Mouse (Mus musculus) stomach, postnatal 0 days (tissue): ENCODE data around the gene Hmcn1. TPM values are rescaled to one million over a fixed set of nuclear protein-coding genes. Genes with fewer than 3 reads are reported as not detected.
A peak's percentile ranks its signal among the peaks of the same experiment; 100 is the strongest.

Experiments
- ATAC-seq: fragments of 200-750 bp; cut with Nextera tagmentation; 2 replicates; pipeline ENCODE4 v1.8.0; 2017; ENCODE audit not compliant: low FRiP score, low TSS enrichment
- DNase-seq: peaks from one replicate; pipeline ENCODE4 v3.0.0-alpha.2; 2016; ENCODE audit warnings: low spot score
- H3K27ac ChIP-seq: fragments of 300-500 bp; sonication (generic); replicated peaks from 2 replicates; pipeline ENCODE4 v1.5.1; 2014; ENCODE audit warnings: mild to moderate bottlenecking, control low read depth
- H3K27me3 ChIP-seq: fragments of 300-500 bp; sonication (generic); 2 replicates; pipeline ENCODE4 v1.6.1; 2014; ENCODE audit warnings: low read length; ENCODE audit not compliant: control insufficient read depth, insufficient read depth
- H3K36me3 ChIP-seq: fragments of 300-500 bp; sonication (generic); 2 replicates; pipeline ENCODE4 v1.6.1; 2014; ENCODE audit warnings: low read length, mixed read lengths; ENCODE audit not compliant: control insufficient read depth, insufficient read depth
- H3K4me1 ChIP-seq: fragments of 300-500 bp; sonication (generic); replicated peaks from 2 replicates; pipeline ENCODE4 v1.6.1; 2014; ENCODE audit warnings: antibody characterized with exemption; ENCODE audit not compliant: control insufficient read depth, insufficient read depth
- H3K4me2 ChIP-seq: fragments of 300-500 bp; sonication (generic); replicated peaks from 2 replicates; pipeline ENCODE4 v1.6.1; 2014; ENCODE audit warnings: low read depth, mild to moderate bottlenecking, control low read depth, moderate library complexity
- H3K4me3 ChIP-seq: fragments of 300-500 bp; sonication (generic); 2 replicates; pipeline ENCODE4 v1.5.1; 2014; ENCODE audit warnings: low read depth, low read length, control low read depth
- H3K9ac ChIP-seq: fragments of 300-500 bp; sonication (generic); 2 replicates; pipeline ENCODE4 v1.6.1; 2014; ENCODE audit warnings: mild to moderate bottlenecking, low read length, control low read depth, mixed read lengths
- H3K9me3 ChIP-seq: fragments of 300-500 bp; sonication (generic); 2 replicates; pipeline ENCODE4 v1.6.1; 2016; ENCODE audit warnings: low read length; ENCODE audit not compliant: control insufficient read depth
- CTCF ChIP-seq: IDR thresholded peaks from 2 replicates; pipeline ENCODE4 v1.5.1; 2016; ENCODE audit warnings: antibody characterized with exemption, low read depth, mild to moderate bottlenecking, moderate library complexity
- EP300 ChIP-seq: optimal IDR thresholded peaks from 2 replicates; pipeline ENCODE3; 2016; ENCODE audit warnings: antibody characterized with exemption
- WGBS: fragments of 180-500 bp; shearing (Covaris S2); extraction: QIAGEN DNeasy Blood & Tissue Kit; methylation state at CpG from one replicate; pipeline ENCODE4 v1.1.7; 2014; 5-methylcytosine and 5-hydroxymethylcytosine counted together
- polyA plus RNA-seq: library from polyadenylated mRNA; unstranded; fragments of >200 nt; fragmentation: Nextera tagmentation; extraction: Ambion mirVana; gene quantifications from 2 replicates; pipeline ENCODE4 v1.2.1, GENCODE M21; 2015

Hmcn1 gene
- polyA plus RNA-seq, 1 experiment from 2014 or later, result 8.0 TPM

GRCm38 (mm10) chr1:150886267-150886666 lies 107.0 kb downstream of the Hmcn1 start:
- Histone ChIP-seq H3K4me1 (no peaks in the 10 kb centered on the region), H3K27ac (no peak overlapping the region), H3K4me3 (no peak overlapping the region), H3K27me3 (no peaks in the 10 kb centered on the region), H3K4me2 (no peak overlapping the region), H3K9me3 (no peaks in the 10 kb centered on the region), H3K36me3 (no peaks in the 10 kb centered on the region), H3K9ac (no peak overlapping the region)
- TF ChIP-seq EP300 (no peak), CTCF (no peak)
- DNase-seq (no peak), ATAC-seq (no peak)
- WGBS, result 69% methylated on average over 1 of the region's 1 CpGs

GRCm38 (mm10) chr1:150878421-150878820 lies 114.8 kb downstream of the Hmcn1 start:
- Histone ChIP-seq H3K27ac (no peak overlapping the region), H3K4me2 (0 out of 2 replicates have a peak overlapping the region, but pooled peaks have one; percentile 0)
- ATAC-seq, result no peak

GRCm38 (mm10) chr1:150877920-150878319 lies 115.3 kb downstream of the Hmcn1 start:
- no peak overlapping the region for H3K27ac ChIP-seq
- DNase-seq, result no peak

More at GRCm38 (mm10) chr1:150878421-150878820, 114.8 kb downstream of the Hmcn1 start:
- no peak for DNase-seq
- Histone ChIP-seq H3K36me3 (no peaks in the 10 kb centered on the region), H3K9me3 (no peaks in the 10 kb centered on the region), H3K4me1 (no peaks in the 10 kb centered on the region; the same call in 1 of the 2 replicates), H3K9ac (no peak overlapping the region), H3K4me3 (no peak overlapping the region), H3K27me3 (no peaks in the 10 kb centered on the region)
- 27% methylated on average over 7 of the region's 7 CpGs for WGBS
- TF ChIP-seq CTCF (no peak), EP300 (no peak)

GRCm38 (mm10) chr1:150874025-150874424 lies 119.2 kb downstream of the Hmcn1 start:
- WGBS, result 80% methylated on average over 5 of the region's 5 CpGs
- no peak for ATAC-seq
- H3K36me3 ChIP-seq, result no peaks in the 10 kb centered on the region
- H3K9me3 ChIP-seq, result no peaks in the 10 kb centered on the region
- H3K27ac ChIP-seq, result no peak overlapping the region
- H3K4me3 ChIP-seq, result no peak overlapping the region
- H3K4me1 ChIP-seq, result no peaks in the 10 kb centered on the region; the same call in 1 of the 2 replicates
- no peak for TF ChIP-seq CTCF
- no peak for TF ChIP-seq EP300
- no peak overlapping the region for H3K4me2 ChIP-seq
- no peak for DNase-seq
- no peaks in the 10 kb centered on the region for H3K27me3 ChIP-seq
- no peak overlapping the region for H3K9ac ChIP-seq

More at GRCm38 (mm10) chr1:150877920-150878319, 115.3 kb downstream of the Hmcn1 start:
- TF ChIP-seq CTCF (no peak), EP300 (no peak)
- H3K36me3 ChIP-seq, result no peaks in the 10 kb centered on the region
- 20% methylated on average over 4 of the region's 4 CpGs for WGBS
- no peak overlapping the region for H3K4me2 ChIP-seq
- H3K9ac ChIP-seq, result no peak overlapping the region
- no peak overlapping the region for H3K4me3 ChIP-seq
- H3K27me3 ChIP-seq, result no peaks in the 10 kb centered on the region
- H3K4me1 ChIP-seq, result no peaks in the 10 kb centered on the region; the same call in 1 of the 2 replicates
- no peaks in the 10 kb centered on the region for H3K9me3 ChIP-seq
- ATAC-seq, result no peak

GRCm38 (mm10) chr1:150873231-150873630 lies 120.0 kb downstream of the Hmcn1 start:
- peak overlapping the region; percentile 35; the same call in 1 of the 2 replicates for H3K27ac ChIP-seq
- no peak overlapping the region for H3K9ac ChIP-seq
- WGBS, result 29% methylated on average over 6 of the region's 6 CpGs
- no peak for TF ChIP-seq CTCF
- H3K4me2 ChIP-seq, result 0 out of 2 replicates have a peak overlapping the region, but pooled peaks have one; percentile 3
- H3K36me3 ChIP-seq, result no peaks in the 10 kb centered on the region
- no peaks in the 10 kb centered on the region for H3K9me3 ChIP-seq
- no peak; the same call in 1 of the 2 replicates for ATAC-seq
- H3K27me3 ChIP-seq, result no peaks in the 10 kb centered on the region
- H3K4me3 ChIP-seq, result no peak overlapping the region
- no peaks in the 10 kb centered on the region; the same call in 1 of the 2 replicates for H3K4me1 ChIP-seq
- DNase-seq, result no peak

GRCm38 (mm10) chr1:150872105-150872504 lies 121.1 kb downstream of the Hmcn1 start:
- no peak for DNase-seq
- H3K4me1 ChIP-seq, result no peaks in the 10 kb centered on the region
- no peak for TF ChIP-seq EP300
- TF ChIP-seq CTCF, result no peak

More at GRCm38 (mm10) chr1:150872105-150872504, 121.1 kb downstream of the Hmcn1 start:
- no peak overlapping the region for H3K27ac ChIP-seq
- no peaks in the 10 kb centered on the region for H3K36me3 ChIP-seq
- 41% methylated on average over 3 of the region's 3 CpGs for WGBS
- H3K9me3 ChIP-seq, result no peaks in the 10 kb centered on the region
- H3K27me3 ChIP-seq, result no peaks in the 10 kb centered on the region
- H3K4me2 ChIP-seq, result no peak overlapping the region
- ATAC-seq, result no peak
- no peak overlapping the region for H3K9ac ChIP-seq
- H3K4me3 ChIP-seq, result no peak overlapping the region
